8 mouse cellular contexts compared by ENCODE assay signal in genomic region chr5:31240637-31241521, GRCm38 (mm10). TPM values are rescaled to one million over a fixed set of nuclear protein-coding genes. Genes with fewer than 3 reads are reported as not detected.
DNase-seq lines count a peak whose midpoint lies in the region; ATAC-seq and TF ChIP-seq lines count a peak whose summit lies in the region.

Gene Nrbp1 (plus strand): TSS chr5:31240864.
Gene Gm9970 (minus strand): TSS chr5:31241232.

- peak within 1 kb of the TSS; percentile 93 for H3K27ac ChIP-seq in bone marrow macrophage, adult 2 months (ENCODE audit: insufficient read depth, low read depth, low read length)
- peak within 1 kb of the TSS; percentile 99 for H3K27ac ChIP-seq in embryonic facial prominence, embryonic 15.5 days (replicated peaks)
- H3K27ac ChIP-seq in kidney, embryonic 14.5 days (ENCODE audit: low read depth, low read length) = peak within 1 kb of the TSS; percentile 97
- H3K27ac ChIP-seq in limb, embryonic 15.5 days = peak within 1 kb of the TSS; percentile 99
- H3K27ac ChIP-seq in midbrain, postnatal 0 days (ENCODE audit: low read depth, low read length) = peak within 1 kb of the TSS; percentile 93

- TF ChIP-seq CTCF in bone marrow macrophage, adult 2 months (IDR thresholded peaks at IDR 0.05; ENCODE audit: low read depth, low read length) = no peak
- no peak; the same call in 1 of the 2 replicates for TF ChIP-seq CTCF in midbrain, postnatal 0 days (IDR thresholded peaks at IDR 0.05)

- H3K4me2 ChIP-seq in embryonic facial prominence, embryonic 15.5 days (replicated peaks) = peak within 1 kb of the TSS; percentile 73
- peak within 1 kb of the TSS; percentile 59 for H3K4me2 ChIP-seq in kidney, embryonic 14.5 days (replicated peaks; ENCODE audit: low read depth, low read length)
- peak within 1 kb of the TSS; percentile 77 for H3K4me2 ChIP-seq in limb, embryonic 15.5 days
- peak within 1 kb of the TSS; percentile 59 for H3K4me2 ChIP-seq in midbrain, postnatal 0 days (ENCODE audit: low read depth, low read length, poor library complexity, severe bottlenecking)

- peak within 1 kb of the TSS; percentile 91 for H3K4me3 ChIP-seq in bone marrow macrophage, adult 2 months (ENCODE audit: insufficient read depth, low read length)
- H3K4me3 ChIP-seq in embryonic facial prominence, embryonic 15.5 days (replicated peaks) = peak within 1 kb of the TSS; percentile 96
- peak within 1 kb of the TSS; percentile 84 for H3K4me3 ChIP-seq in kidney, embryonic 14.5 days (ENCODE audit: low read length)
- peak within 1 kb of the TSS; percentile 99 for H3K4me3 ChIP-seq in limb, embryonic 15.5 days
- H3K4me3 ChIP-seq in midbrain, postnatal 0 days (ENCODE audit: low read depth, low read length) = peak within 1 kb of the TSS; percentile 93

- no peak for TF ChIP-seq POLR2A in bone marrow macrophage, adult 2 months (IDR thresholded peaks at IDR 0.05; ENCODE audit: borderline replicate concordance, low read depth, low read length)

- no peaks in the 10 kb centered on the region for H3K27me3 ChIP-seq in embryonic facial prominence, embryonic 15.5 days
- H3K27me3 ChIP-seq in kidney, embryonic 14.5 days (ENCODE audit: control insufficient read depth, insufficient read depth, low read length) = no peaks in the 10 kb centered on the region
- H3K27me3 ChIP-seq in limb, embryonic 15.5 days = no peaks in the 10 kb centered on the region
- no peaks in the 10 kb centered on the region for H3K27me3 ChIP-seq in midbrain, postnatal 0 days (ENCODE audit: insufficient read depth, low read length)

- H3K4me1 ChIP-seq in bone marrow macrophage, adult 2 months (ENCODE audit: control insufficient read depth, insufficient read depth, low read length) = peaks cover 8% of the 10 kb centered on the region
- peaks cover 9% of the 10 kb centered on the region for H3K4me1 ChIP-seq in embryonic facial prominence, embryonic 15.5 days
- H3K4me1 ChIP-seq in kidney, embryonic 14.5 days (ENCODE audit: control insufficient read depth, insufficient read depth, low read length) = peaks cover 8% of the 10 kb centered on the region
- peaks cover 6% of the 10 kb centered on the region for H3K4me1 ChIP-seq in limb, embryonic 15.5 days
- 0 out of 2 replicates have a peak, but pooled peaks cover 5% of the 10 kb centered on the region for H3K4me1 ChIP-seq in midbrain, postnatal 0 days (ENCODE audit: insufficient read depth, low read length)

- WGBS in embryonic facial prominence, embryonic 15.5 days = under 1% methylated on average over 78 of the region's 103 CpGs
- WGBS in kidney, embryonic 14.5 days = under 1% methylated on average over 50 of the region's 103 CpGs
- under 1% methylated on average over 93 of the region's 103 CpGs for WGBS in limb, embryonic 15.5 days
- WGBS in midbrain, postnatal 0 days = under 1% methylated on average over 55 of the region's 103 CpGs

- DNase-seq in B cell, adult 2 months = peak; percentile 95
- peak; percentile 97 for DNase-seq in heart, adult 9 months (ENCODE audit: low spot score in 2 of 2)
- DNase-seq in midbrain, postnatal 0 days (ENCODE audit: low spot score) = peak; percentile 98
- DNase-seq in spleen, postnatal 10 days (ENCODE audit: low spot score in 2 of 2) = peak; percentile 92 to 97

- no peaks in the 10 kb centered on the region for H3K9me3 ChIP-seq in embryonic facial prominence, embryonic 15.5 days (replicated peaks)
- H3K9me3 ChIP-seq in kidney, embryonic 14.5 days (ENCODE audit: control insufficient read depth, low read length) = peaks cover 3% of the 10 kb centered on the region; the same call in 1 of the 2 replicates
- no peaks in the 10 kb centered on the region for H3K9me3 ChIP-seq in limb, embryonic 15.5 days
- 0 out of 2 replicates have a peak, but pooled peaks cover 4% of the 10 kb centered on the region for H3K9me3 ChIP-seq in midbrain, postnatal 0 days (ENCODE audit: low read length)

- peak; percentile 100 for ATAC-seq in embryonic facial prominence, embryonic 15.5 days (ENCODE audit: insufficient number of reproducible peaks, low FRiP score, low TSS enrichment, low read depth)
- peak; percentile 98 for ATAC-seq in kidney, embryonic 14.5 days (ENCODE audit: low FRiP score, low TSS enrichment)
- ATAC-seq in limb, embryonic 15.5 days (ENCODE audit: insufficient number of reproducible peaks, low FRiP score, low TSS enrichment, low read depth) = peak; percentile 98
- ATAC-seq in midbrain, postnatal 0 days (ENCODE audit: low FRiP score) = peak; percentile 99

- H3K9ac ChIP-seq in embryonic facial prominence, embryonic 15.5 days = peak within 1 kb of the TSS; percentile 92
- H3K9ac ChIP-seq in kidney, embryonic 14.5 days (ENCODE audit: low read depth, low read length) = peak within 1 kb of the TSS; percentile 91
- H3K9ac ChIP-seq in limb, embryonic 15.5 days = peak within 1 kb of the TSS; percentile 99
- H3K9ac ChIP-seq in midbrain, postnatal 0 days (replicated peaks; ENCODE audit: low read length, poor library complexity, severe bottlenecking) = peak within 1 kb of the TSS; percentile 97

- H3K36me3 ChIP-seq in embryonic facial prominence, embryonic 15.5 days = peaks cover 24% of the 10 kb centered on the region
- H3K36me3 ChIP-seq in kidney, embryonic 14.5 days (ENCODE audit: control insufficient read depth, insufficient read depth, low read length) = peaks cover 23% of the 10 kb centered on the region
- peaks cover 23% of the 10 kb centered on the region for H3K36me3 ChIP-seq in limb, embryonic 15.5 days
- peaks cover 18% of the 10 kb centered on the region for H3K36me3 ChIP-seq in midbrain, postnatal 0 days (ENCODE audit: insufficient read depth, low read length)

RNA-seq across cellular contexts. Expression of gene Nrbp1, which starts in this region (rescaled TPM):
- 84.1 and 85.8 TPM in 2 replicates for polyA plus RNA-seq in bone marrow macrophage, adult 2 months (2012; ENCODE audit: insufficient read depth, insufficient read length, missing spikeins)
- polyA plus RNA-seq in embryonic facial prominence, embryonic 15.5 days (2015; fragmentation: Nextera tagmentation; extraction: Ambion mirVana) = 175 and 178 TPM in 2 replicates
- 115 and 153 TPM in 2 replicates for polyA plus RNA-seq in kidney, embryonic 14.5 days (2014; fragmentation: Nextera tagmentation; extraction: Ambion mirVana)
- polyA plus RNA-seq in limb, embryonic 15.5 days (2015; fragmentation: Nextera tagmentation; extraction: Ambion mirVana) = 167 and 183 TPM in 2 replicates
- total RNA-seq in midbrain, postnatal 0 days (2014; rRNA removed) = 120 and 126 TPM in 2 replicates
- polyA plus RNA-seq in midbrain, postnatal 0 days (2015; fragmentation: Nextera tagmentation; extraction: Ambion mirVana) = 138 and 149 TPM in 2 replicates

RNA-seq across cellular contexts. Expression of gene Gm9970, which starts in this region (rescaled TPM):
- not detected in 2 replicates for polyA plus RNA-seq in bone marrow macrophage, adult 2 months (2012; ENCODE audit: insufficient read depth, insufficient read length, missing spikeins)
- 0.99 TPM in 1 of 2 replicates, not detected in the other for polyA plus RNA-seq in embryonic facial prominence, embryonic 15.5 days (2015; fragmentation: Nextera tagmentation; extraction: Ambion mirVana)
- polyA plus RNA-seq in kidney, embryonic 14.5 days (2014; fragmentation: Nextera tagmentation; extraction: Ambion mirVana) = 0.39 and 0.72 TPM in 2 replicates
- polyA plus RNA-seq in limb, embryonic 15.5 days (2015; fragmentation: Nextera tagmentation; extraction: Ambion mirVana) = 0.50 TPM in 1 of 2 replicates, not detected in the other
- not detected in 2 replicates for total RNA-seq in midbrain, postnatal 0 days (2014; rRNA removed)
- 0.34 and 0.93 TPM in 2 replicates for polyA plus RNA-seq in midbrain, postnatal 0 days (2015; fragmentation: Nextera tagmentation; extraction: Ambion mirVana)

Comparison
In these comparisons a context has a peak if more than half of its experiments do, and no peak if none do; other contexts are left out.
1. Peak in every context shown above with its lines: DNase-seq, ATAC-seq, H3K4me3 ChIP-seq and H3K27ac ChIP-seq.